Comparison of ENCODE assay signal across 7 mouse cellular contexts in the genomic region with DNA sequence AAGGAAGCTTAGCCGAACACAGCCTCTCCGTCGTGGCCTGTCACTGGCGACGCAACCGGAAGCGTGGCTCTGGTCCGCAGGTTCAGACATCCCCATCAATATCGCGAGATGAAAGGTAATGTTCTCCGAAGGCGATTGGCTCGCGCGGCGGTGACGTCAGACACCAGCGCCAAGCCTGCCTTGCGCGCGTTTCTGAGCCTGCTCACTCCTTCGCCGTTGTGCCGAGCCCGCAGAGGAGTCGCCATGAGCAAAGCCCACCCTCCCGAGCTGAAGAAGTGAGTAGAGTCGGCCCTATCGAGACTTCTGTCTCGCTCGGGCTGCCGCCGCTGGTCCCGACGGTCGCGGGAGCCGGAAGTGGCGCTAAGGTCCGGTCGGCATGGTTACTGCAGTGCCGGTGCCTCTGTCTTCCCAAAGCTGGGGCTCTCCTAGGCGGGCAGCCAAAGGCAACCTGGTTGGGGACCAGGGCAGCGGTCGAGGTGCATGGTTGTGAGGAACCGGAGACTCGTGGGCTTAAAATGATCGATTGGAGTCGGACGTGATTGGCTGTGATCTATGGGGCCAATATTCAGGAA. TPM values are rescaled to one million over a fixed set of nuclear protein-coding genes. Genes with fewer than 3 reads are reported as not detected.
A peak's percentile ranks its signal among the peaks of the same experiment; 100 is the strongest.
DNase-seq lines count a peak whose midpoint lies in the region; ATAC-seq lines count a peak whose summit lies in the region.

No protein-coding gene starts in this region.

- peaks cover 56% of the 10 kb centered on the region for H3K36me3 ChIP-seq in embryonic facial prominence, embryonic 10.5 days (replicated peaks)
- H3K36me3 ChIP-seq in limb, embryonic 11.5 days (ENCODE audit: control insufficient read depth, insufficient read depth, low read length), result 0 out of 2 replicates have a peak, but pooled peaks cover 2% of the 10 kb centered on the region
- H3K36me3 ChIP-seq in midbrain, embryonic 14.5 days (ENCODE audit: control insufficient read depth, insufficient read depth, low read length), result peaks cover 9% of the 10 kb centered on the region

- ATAC-seq in limb, embryonic 11.5 days (ENCODE audit: insufficient number of reproducible peaks, low FRiP score, low TSS enrichment, low read depth), result peak; percentile 96
- ATAC-seq in midbrain, embryonic 14.5 days (ENCODE audit: low FRiP score, low TSS enrichment), result peak; percentile 99

- peak; percentile 97 for DNase-seq in adrenal gland, postnatal 10 days
- DNase-seq in embryonic facial prominence, embryonic 10.5 days (ENCODE audit: low spot score), result peak; percentile 96
- DNase-seq in heart, adult 11 months, result peak; percentile 100
- DNase-seq in kidney, adult 18-20 months, result peak; percentile 96
- peak; percentile 97 for DNase-seq in limb, embryonic 11.5 days (ENCODE audit: low spot score)
- peak; percentile 99 for DNase-seq in midbrain, embryonic 14.5 days
- peak; percentile 89 to 91 for DNase-seq in spleen, adult 18-20 months

- H3K27ac ChIP-seq in embryonic facial prominence, embryonic 10.5 days (replicated peaks), result peak overlapping the region; percentile 95
- peak overlapping the region; percentile 82 for H3K27ac ChIP-seq in limb, embryonic 11.5 days (replicated peaks; ENCODE audit: low read depth, low read length)
- H3K27ac ChIP-seq in midbrain, embryonic 14.5 days (replicated peaks; ENCODE audit: low read depth, low read length), result peak overlapping the region; percentile 96

- H3K4me3 ChIP-seq in embryonic facial prominence, embryonic 10.5 days, result peak overlapping the region; percentile 96
- peak overlapping the region; percentile 91 for H3K4me3 ChIP-seq in limb, embryonic 11.5 days (ENCODE audit: low read depth, low read length)
- H3K4me3 ChIP-seq in midbrain, embryonic 14.5 days (replicated peaks; ENCODE audit: low read depth, low read length), result peak overlapping the region; percentile 80

- peak overlapping the region; percentile 93 for H3K9ac ChIP-seq in limb, embryonic 11.5 days (ENCODE audit: low read length)
- peak overlapping the region; percentile 78 for H3K9ac ChIP-seq in midbrain, embryonic 14.5 days (replicated peaks; ENCODE audit: low read length)

- no peaks in the 10 kb centered on the region for H3K27me3 ChIP-seq in embryonic facial prominence, embryonic 10.5 days (replicated peaks; ENCODE audit: low read depth, poor library complexity, severe bottlenecking)
- no peaks in the 10 kb centered on the region for H3K27me3 ChIP-seq in limb, embryonic 11.5 days (ENCODE audit: control insufficient read depth, insufficient read depth, low read length)
- H3K27me3 ChIP-seq in midbrain, embryonic 14.5 days (ENCODE audit: control insufficient read depth, insufficient read depth, low read length), result no peaks in the 10 kb centered on the region

- H3K9me3 ChIP-seq in embryonic facial prominence, embryonic 10.5 days, result no peaks in the 10 kb centered on the region
- H3K9me3 ChIP-seq in limb, embryonic 11.5 days (ENCODE audit: control insufficient read depth, low read length), result no peaks in the 10 kb centered on the region
- no peaks in the 10 kb centered on the region for H3K9me3 ChIP-seq in midbrain, embryonic 14.5 days (ENCODE audit: control insufficient read depth, low read length)

- H3K4me2 ChIP-seq in limb, embryonic 11.5 days (ENCODE audit: low read depth, severe bottlenecking), result peak overlapping the region; percentile 85
- H3K4me2 ChIP-seq in midbrain, embryonic 14.5 days (ENCODE audit: low read length), result peak overlapping the region; percentile 93

- WGBS in embryonic facial prominence, embryonic 10.5 days, result under 1% methylated on average over 50 of the region's 50 CpGs
- WGBS in limb, embryonic 11.5 days, result under 1% methylated on average over 50 of the region's 50 CpGs
- WGBS in midbrain, embryonic 14.5 days, result under 1% methylated on average over 50 of the region's 50 CpGs

- H3K4me1 ChIP-seq in embryonic facial prominence, embryonic 10.5 days, result peaks cover 24% of the 10 kb centered on the region
- peaks cover 11% of the 10 kb centered on the region for H3K4me1 ChIP-seq in limb, embryonic 11.5 days (ENCODE audit: control insufficient read depth, insufficient read depth, low read length)
- H3K4me1 ChIP-seq in midbrain, embryonic 14.5 days (ENCODE audit: control insufficient read depth, insufficient read depth, low read length), result peaks cover 20% of the 10 kb centered on the region

RNA-seq across cellular contexts. Expression of a gene that starts 0.3 kb away (rescaled TPM):
- 100 to 1,000 TPM; 222 to 235 TPM for total RNA-seq in adrenal gland, postnatal 10 days (2021)
- polyA plus RNA-seq in embryonic facial prominence, embryonic 10.5 days (2016; fragmentation: Nextera tagmentation; extraction: Ambion mirVana), result 902 and 949 TPM in 2 replicates
- polyA plus RNA-seq in limb, embryonic 11.5 days (2014; fragmentation: Nextera tagmentation; extraction: Ambion mirVana), result 903 and 919 TPM in 2 replicates
- polyA plus RNA-seq in midbrain, embryonic 14.5 days (2014; fragmentation: Nextera tagmentation; extraction: Ambion mirVana), result 480 and 559 TPM in 2 replicates

RNA-seq across cellular contexts. Expression of a gene that starts 6.0 kb away (rescaled TPM):
- 10 to 100 TPM; 75.1 to 80.4 TPM for total RNA-seq in adrenal gland, postnatal 10 days (2021)
- polyA plus RNA-seq in embryonic facial prominence, embryonic 10.5 days (2016; fragmentation: Nextera tagmentation; extraction: Ambion mirVana), result 191 and 201 TPM in 2 replicates
- polyA plus RNA-seq in limb, embryonic 11.5 days (2014; fragmentation: Nextera tagmentation; extraction: Ambion mirVana), result 164 and 171 TPM in 2 replicates
- 124 and 130 TPM in 2 replicates for polyA plus RNA-seq in midbrain, embryonic 14.5 days (2014; fragmentation: Nextera tagmentation; extraction: Ambion mirVana)

RNA-seq across cellular contexts. Expression of a gene that starts 25.5 kb away (rescaled TPM):
- 100 to 1,000 TPM; 149 to 167 TPM for total RNA-seq in adrenal gland, postnatal 10 days (2021)
- polyA plus RNA-seq in embryonic facial prominence, embryonic 10.5 days (2016; fragmentation: Nextera tagmentation; extraction: Ambion mirVana), result 68.2 and 73.0 TPM in 2 replicates
- polyA plus RNA-seq in limb, embryonic 11.5 days (2014; fragmentation: Nextera tagmentation; extraction: Ambion mirVana), result 61.0 and 61.1 TPM in 2 replicates
- 68.7 and 109 TPM in 2 replicates for polyA plus RNA-seq in midbrain, embryonic 14.5 days (2014; fragmentation: Nextera tagmentation; extraction: Ambion mirVana)

RNA-seq across cellular contexts. Expression of a gene that starts 32.6 kb away (rescaled TPM):
- 10 to 100 TPM; 43.8 to 86.4 TPM for total RNA-seq in adrenal gland, postnatal 10 days (2021)
- polyA plus RNA-seq in embryonic facial prominence, embryonic 10.5 days (2016; fragmentation: Nextera tagmentation; extraction: Ambion mirVana), result 214 and 222 TPM in 2 replicates
- polyA plus RNA-seq in limb, embryonic 11.5 days (2014; fragmentation: Nextera tagmentation; extraction: Ambion mirVana), result 246 and 268 TPM in 2 replicates
- polyA plus RNA-seq in midbrain, embryonic 14.5 days (2014; fragmentation: Nextera tagmentation; extraction: Ambion mirVana), result 317 and 387 TPM in 2 replicates

RNA-seq across cellular contexts. Expression of a gene that starts 55.0 kb away (rescaled TPM):
- total RNA-seq in adrenal gland, postnatal 10 days (2021), result under 1 TPM in 1 of 2 experiments, not detected in 1; 0.85 TPM
- 0.69 and 2.5 TPM in 2 replicates for polyA plus RNA-seq in embryonic facial prominence, embryonic 10.5 days (2016; fragmentation: Nextera tagmentation; extraction: Ambion mirVana)
- polyA plus RNA-seq in limb, embryonic 11.5 days (2014; fragmentation: Nextera tagmentation; extraction: Ambion mirVana), result 0.95 TPM in 1 of 2 replicates, not detected in the other
- polyA plus RNA-seq in midbrain, embryonic 14.5 days (2014; fragmentation: Nextera tagmentation; extraction: Ambion mirVana), result not detected in 2 replicates

Comparison
In these comparisons a context has a peak if more than half of its experiments do, and no peak if none do; other contexts are left out.
1. Peak in every context shown above with its lines: DNase-seq, ATAC-seq, H3K4me3 ChIP-seq and H3K27ac ChIP-seq.